Mouse (Mus musculus) Patski (cell line): ENCODE measurements around the gene Tex19.2. TPM values are rescaled to one million over a fixed set of nuclear protein-coding genes. Genes with fewer than 3 reads are reported as not detected.
A peak's percentile ranks its signal among the peaks of the same experiment; 100 is the strongest.
"Not testable (repeated sequence)": the region's sequence is repeated elsewhere in the genome, so short reads cannot be mapped to it uniquely, and the experiment has no call there.

Experiments used
- ATAC-seq: fragments of 100-300 bp; one replicate; pipeline ENCODE4 v1.8.0; 2021
- CTCF ChIA-PET: fragments of 350-600 bp; sonication (Branson Sonifier 250); formaldehyde crosslinking; loops from one replicate; lab custom pipeline; 2022; ENCODE audit warnings: inconsistent platforms; lab: Charles Lee
- POLR2A ChIA-PET: fragments of 350-600 bp; sonication (Branson Sonifier 250); formaldehyde crosslinking; loops from one replicate; lab custom pipeline; 2022; ENCODE audit warnings: antibody characterized with exemption, inconsistent platforms; lab: Charles Lee
- DNase-seq: peaks from one replicate; pipeline ENCODE4 v3.0.0-alpha.2; 2011; ENCODE audit warnings: low read depth, low spot score
- H3K27me3 ChIP-seq: fragments of 371-371 bp; one replicate; pipeline ENCODE4 v1.5.1; 2021
- CTCF ChIP-seq: fragments of 100-300 bp; IDR thresholded peaks from one replicate; pipeline ENCODE4 v1.5.1; 2021
- in situ Hi-C: fragments of 300-500 bp; cut with MboI; formaldehyde crosslinking; loops from 3 replicates; pipeline ENCODE4 v1.11.1; 2018; ENCODE audit warnings: low pct_unique_long_range_greater_than_20kb, mixed read lengths
- polyA plus RNA-seq: library from polyadenylated mRNA; unstranded; gene quantifications from one replicate; pipeline ENCODE4 v1.2.3, GENCODE M21; 2021

The Tex19.2 gene
- polyA plus RNA-seq, 1 experiment from 2014 or later: not detected

- DNase-seq (no peak), ATAC-seq (no peak)
- in situ Hi-C loops: no loop called here
- POLR2A ChIA-PET: no interaction called here
- TF ChIP-seq CTCF: no peak
- H3K27me3 ChIP-seq: peaks cover 4% of the 10 kb centered on the region
- CTCF ChIA-PET: interaction anchor here (1.0 to 1.4 kb wide), 2 partner anchors 11 to 52 kb away, joined by 3 to 4 read pairs; no protein-coding TSS in a partner anchor
These were observed 42.8 kb downstream of the Tex19.2 start for GRCm38 (mm10) chr11:121075655-121076054.

- in situ Hi-C loops, POLR2A ChIA-PET, H3K27me3 ChIP-seq, DNase-seq, ATAC-seq: not testable (repeated sequence)
- CTCF ChIA-PET: interaction anchor here (1.0 to 1.2 kb wide), 2 partner anchors 11 to 57 kb away, joined by 3 read pairs; partner anchors contain the start of gene Sectm1a
These were observed 48.8 kb downstream of the Tex19.2 start for GRCm38 (mm10) chr11:121069662-121070061.

- peak; percentile 67 for ATAC-seq
- in situ Hi-C loops: no loop called here
- ChIA-PET CTCF (interaction anchor here (0.7 to 1.6 kb wide), 3 partner anchors 15 to 42 kb away, joined by 3 read pairs; no protein-coding TSS in a partner anchor), POLR2A (no interaction called here)
- H3K27me3 ChIP-seq: no peaks in the 10 kb centered on the region
- DNase-seq: peak; percentile 66
- TF ChIP-seq CTCF: no peak
These were observed 50.6 kb downstream of the Tex19.2 start for GRCm38 (mm10) chr11:121067895-121068294.

Other genes with a start within 250 kb of the Tex19.2 start
- gene Ccdc57, start 185.8 kb downstream of the Tex19.2 start, polyA plus RNA-seq: 8.4 TPM
- 0.39 TPM for gene Slc16a3, start 170.2 kb downstream of the Tex19.2 start, polyA plus RNA-seq
- 144 TPM for gene Csnk1d, start 127.3 kb downstream of the Tex19.2 start, polyA plus RNA-seq
- gene Cd7, start 79.3 kb downstream of the Tex19.2 start, polyA plus RNA-seq: not detected
- 1.9 TPM for gene Sectm1b, start 55.1 kb downstream of the Tex19.2 start, polyA plus RNA-seq
- gene Sectm1a, start 37.5 kb downstream of the Tex19.2 start, polyA plus RNA-seq: 0.13 TPM
- gene Tex19.1, start 27.5 kb upstream of the Tex19.2 start, polyA plus RNA-seq: not detected
- gene Uts2r, start 41.6 kb upstream of the Tex19.2 start, polyA plus RNA-seq: not detected
- gene Hexdc, start 85.8 kb upstream of the Tex19.2 start, polyA plus RNA-seq: 16.5 TPM
- 15.2 TPM for gene Ogfod3, start 86.0 kb upstream of the Tex19.2 start, polyA plus RNA-seq
- gene Cybc1, start 110.6 kb upstream of the Tex19.2 start, polyA plus RNA-seq: 33.3 TPM
- 26.3 TPM for gene Narf, start 118.6 kb upstream of the Tex19.2 start, polyA plus RNA-seq
- 50.5 TPM for gene Foxk2, start 141.3 kb upstream of the Tex19.2 start, polyA plus RNA-seq
- gene Wdr45b, start 235.8 kb upstream of the Tex19.2 start, polyA plus RNA-seq: 74.1 TPM